Mouse (Mus musculus) lung, adult 2 months (tissue): Measurements from ENCODE around the gene Rab17.

Source experiments
- CTCF ChIP-seq: fragments of 200-500 bp; IDR thresholded peaks from 2 replicates; pipeline ENCODE4 v1.5.1; 2011; ENCODE audit warnings: mild to moderate bottlenecking, low read length, control low read depth; ENCODE audit not compliant: insufficient read depth
- POLR2A ChIP-seq: fragments of 200-500 bp; IDR thresholded peaks from 2 replicates; pipeline ENCODE4 v1.6.1; 2011; ENCODE audit warnings: low read depth, mild to moderate bottlenecking, control low read depth, low read length, borderline replicate concordance; ENCODE audit errors: extremely low read depth

- TF ChIP-seq CTCF (no peak), POLR2A (no peak)
These were observed 6.9 kb downstream of the Rab17 start for GRCm38 (mm10) chr1:90962526-90962925.
